Mouse (Mus musculus): ENCODE data around the gene Cntfr. TPM values are rescaled to one million over a fixed set of nuclear protein-coding genes. Genes with fewer than 3 reads are reported as not detected.

The Cntfr gene
- 20.0 and 21.0 TPM in 2 replicates for polyA plus RNA-seq (2015; fragmentation: Nextera tagmentation; extraction: Ambion mirVana)

GRCm38 (mm10) chr4:41696930-41697841 lies at the start of gene Cntfr:
TSS of gene Cntfr (minus strand) at chr4:41697089.

GRCm38 (mm10) chr4:41731052-41731765 lies 34.3 kb upstream of the Cntfr start, which contains the start of gene Arid3c:
TSS of gene Arid3c (minus strand) at chr4:41731142.

GRCm38 (mm10) chr4:41722918-41723351 lies 26.0 kb upstream of the Cntfr start, which contains the start of gene Dctn3:
TSS of gene Dctn3 (minus strand) at chr4:41723170.

GRCm38 (mm10) chr4:41713197-41714067 lies 16.5 kb upstream of the Cntfr start, which contains the start of gene Rpp25l:
TSS of gene Rpp25l (minus strand) at chr4:41713534.

GRCm38 (mm10) chr4:41699783-41700182 lies 2.9 kb upstream of the Cntfr start, which contains the start of gene Il11ra1:
TSS of gene Il11ra1 (plus strand) at chr4:41699989.

GRCm38 (mm10) chr4:41639913-41640507 lies 56.9 kb downstream of the Cntfr start, which contains the start of gene Enho:
TSS of gene Enho (minus strand) at chr4:41640324.

Other genes starting within 250 kb of the Cntfr start
- gene Kif24, start 232.2 kb downstream of the Cntfr start, polyA plus RNA-seq (2015; fragmentation: Nextera tagmentation; extraction: Ambion mirVana): 1.2 and 1.4 TPM in 2 replicates
- 68.9 and 70.1 TPM in 2 replicates for gene Nudt2, start 231.9 kb downstream of the Cntfr start, polyA plus RNA-seq (2015; fragmentation: Nextera tagmentation; extraction: Ambion mirVana)
- 21.2 and 23.0 TPM in 2 replicates for gene AI464131, start 194.0 kb downstream of the Cntfr start, polyA plus RNA-seq (2015; fragmentation: Nextera tagmentation; extraction: Ambion mirVana)
- 14.3 and 17.3 TPM in 2 replicates for gene 1110017D15Rik, start 179.8 kb downstream of the Cntfr start, polyA plus RNA-seq (2015; fragmentation: Nextera tagmentation; extraction: Ambion mirVana)
- gene Fam219a, start 127.6 kb downstream of the Cntfr start, polyA plus RNA-seq (2015; fragmentation: Nextera tagmentation; extraction: Ambion mirVana): 23.3 and 24.7 TPM in 2 replicates
- gene Dnaic1, start 127.3 kb downstream of the Cntfr start, polyA plus RNA-seq (2015; fragmentation: Nextera tagmentation; extraction: Ambion mirVana): 5.4 and 6.2 TPM in 2 replicates
- 159 and 163 TPM in 2 replicates for gene Enho, start 56.8 kb downstream of the Cntfr start, polyA plus RNA-seq (2015; fragmentation: Nextera tagmentation; extraction: Ambion mirVana)
- gene Il11ra1, start 2.9 kb upstream of the Cntfr start, polyA plus RNA-seq (2015; fragmentation: Nextera tagmentation; extraction: Ambion mirVana): 48.2 and 49.9 TPM in 2 replicates
- gene Rpp25l, start 16.4 kb upstream of the Cntfr start, polyA plus RNA-seq (2015; fragmentation: Nextera tagmentation; extraction: Ambion mirVana): 56.4 and 57.5 TPM in 2 replicates
- gene Dctn3, start 26.1 kb upstream of the Cntfr start, polyA plus RNA-seq (2015; fragmentation: Nextera tagmentation; extraction: Ambion mirVana): 315 and 319 TPM in 2 replicates
- 0.95 and 0.98 TPM in 2 replicates for gene Arid3c, start 34.1 kb upstream of the Cntfr start, polyA plus RNA-seq (2015; fragmentation: Nextera tagmentation; extraction: Ambion mirVana)
- 58.6 and 61.9 TPM in 2 replicates for gene Galt, start 58.1 kb upstream of the Cntfr start, polyA plus RNA-seq (2015; fragmentation: Nextera tagmentation; extraction: Ambion mirVana)
- gene Sigmar1, start 59.1 kb upstream of the Cntfr start, polyA plus RNA-seq (2015; fragmentation: Nextera tagmentation; extraction: Ambion mirVana): 94.3 and 108 TPM in 2 replicates
- 269 and 276 TPM in 2 replicates for gene Ccl27a, start 77.2 kb upstream of the Cntfr start, polyA plus RNA-seq (2015; fragmentation: Nextera tagmentation; extraction: Ambion mirVana)
- gene Gm21541, start 206.5 kb upstream of the Cntfr start, polyA plus RNA-seq (2015; fragmentation: Nextera tagmentation; extraction: Ambion mirVana): not detected in 2 replicates
- gene Gm20878, start 244.5 kb upstream of the Cntfr start, polyA plus RNA-seq (2015; fragmentation: Nextera tagmentation; extraction: Ambion mirVana): 7.9 and 8.3 TPM in 2 replicates